Mouse (Mus musculus) lung, postnatal 0 days (tissue): ENCODE measurements at regions not wholly inside any gene's neighbourhood (a gene's known extent, or its start where the extent isn't known, plus 50 kb on each side); places are given as distances from the start of the nearest gene placed in this dataset.

Source experiments
- ATAC-seq: fragments of 200-750 bp; cut with Nextera tagmentation; 2 replicates; pipeline ENCODE4 v1.8.0; 2017; ENCODE audit warnings: moderate library complexity
- DNase-seq: peaks from one replicate; pipeline ENCODE4 v3.0.0-alpha.2; 2016; ENCODE audit warnings: low spot score
- H3K27ac ChIP-seq: fragments of 300-500 bp; sonication (generic); 2 replicates; pipeline ENCODE4 v1.5.1; 2014; ENCODE audit warnings: antibody characterized with exemption, mild to moderate bottlenecking, low read length, mixed read lengths
- H3K27me3 ChIP-seq: fragments of 300-500 bp; sonication (generic); replicated peaks from 2 replicates; pipeline ENCODE4 v1.6.1; 2014; ENCODE audit warnings: low read length, mixed read lengths; ENCODE audit not compliant: insufficient read depth
- H3K36me3 ChIP-seq: fragments of 300-500 bp; sonication (generic); 2 replicates; pipeline ENCODE4 v1.6.1; 2014; ENCODE audit warnings: low read length, mixed read lengths; ENCODE audit not compliant: insufficient read depth
- H3K4me1 ChIP-seq: fragments of 300-500 bp; sonication (generic); 2 replicates; pipeline ENCODE4 v1.6.1; 2014; ENCODE audit warnings: antibody characterized with exemption, low read depth, low read length, mixed read lengths; ENCODE audit not compliant: insufficient read depth
- H3K4me2 ChIP-seq: fragments of 300-500 bp; sonication (generic); replicated peaks from 2 replicates; pipeline ENCODE4 v1.6.1; 2014; ENCODE audit warnings: low read depth, mild to moderate bottlenecking, low read length, moderate library complexity, mixed read lengths
- H3K4me3 ChIP-seq: fragments of 300-500 bp; sonication (generic); 2 replicates; pipeline ENCODE4 v1.5.1; 2014; ENCODE audit warnings: low read depth, low read length
- H3K9ac ChIP-seq: fragments of 300-500 bp; sonication (generic); replicated peaks from 2 replicates; pipeline ENCODE4 v1.6.1; 2014; ENCODE audit warnings: low read depth, mild to moderate bottlenecking
- H3K9me3 ChIP-seq: fragments of 300-500 bp; sonication (generic); 2 replicates; pipeline ENCODE4 v1.6.1; 2016; ENCODE audit warnings: low read length, mixed read lengths
- CTCF ChIP-seq: IDR thresholded peaks from 2 replicates; pipeline ENCODE4 v1.5.1; 2016; ENCODE audit warnings: antibody characterized with exemption, mild to moderate bottlenecking
- EP300 ChIP-seq: IDR thresholded peaks from 2 replicates; pipeline ENCODE4 v1.6.1; 2016; ENCODE audit warnings: antibody characterized with exemption, mild to moderate bottlenecking, control low read depth
- WGBS: fragments of 180-500 bp; shearing (Covaris S2); extraction: QIAGEN DNeasy Blood & Tissue Kit; methylation state at CpG from one replicate; pipeline ENCODE4 v1.1.7; 2014; 5-methylcytosine and 5-hydroxymethylcytosine counted together

GRCm38 (mm10) chr15:97462006-97462405, 214.9 kb upstream of the Amigo2 start:
- Histone ChIP-seq H3K27ac (no peak overlapping the region), H3K9ac (no peak overlapping the region), H3K9me3 (no peaks in the 10 kb centered on the region), H3K4me2 (no peak overlapping the region), H3K27me3 (no peaks in the 10 kb centered on the region), H3K36me3 (no peaks in the 10 kb centered on the region), H3K4me3 (no peak overlapping the region), H3K4me1 (no peaks in the 10 kb centered on the region)
- 71% methylated on average over 7 of the region's 7 CpGs for WGBS
- ATAC-seq = no peak
- no peak for TF ChIP-seq EP300
- DNase-seq = peak; percentile 22

GRCm38 (mm10) chr15:97461060-97461459, 214.0 kb upstream of the Amigo2 start:
- DNase-seq (no peak), ATAC-seq (no peak)
- no peak overlapping the region for H3K4me3 ChIP-seq
- H3K9ac ChIP-seq = no peak overlapping the region
- H3K36me3 ChIP-seq = no peaks in the 10 kb centered on the region
- no peaks in the 10 kb centered on the region for H3K4me1 ChIP-seq
- TF ChIP-seq CTCF (no peak), EP300 (no peak)
- WGBS = 79% methylated on average over 7 of the region's 7 CpGs
- no peak overlapping the region for H3K27ac ChIP-seq
- no peaks in the 10 kb centered on the region for H3K9me3 ChIP-seq
- H3K27me3 ChIP-seq = no peaks in the 10 kb centered on the region
- H3K4me2 ChIP-seq = no peak overlapping the region

GRCm38 (mm10) chr15:97460360-97460719, 213.3 kb upstream of the Amigo2 start:
- peak; percentile 51; the same call in 1 of the 2 replicates for TF ChIP-seq EP300
- TF ChIP-seq CTCF = no peak
- 0 out of 2 replicates have a peak, but pooled peaks cover 4% of the 10 kb centered on the region for H3K4me1 ChIP-seq
- DNase-seq (peak; percentile 80), ATAC-seq (peak; percentile 65)
- 57% methylated on average over 7 of the region's 7 CpGs for WGBS
- H3K9ac ChIP-seq = no peak overlapping the region
- H3K9me3 ChIP-seq = no peaks in the 10 kb centered on the region
- no peak overlapping the region for H3K27ac ChIP-seq
- H3K4me2 ChIP-seq = no peak overlapping the region
- no peak overlapping the region for H3K4me3 ChIP-seq
- H3K36me3 ChIP-seq = no peaks in the 10 kb centered on the region
- no peaks in the 10 kb centered on the region for H3K27me3 ChIP-seq

GRCm38 (mm10) chr15:97459606-97460359, 212.7 kb upstream of the Amigo2 start:
- ATAC-seq = no peak
- no peak for DNase-seq
- 84% methylated on average over 19 of the region's 19 CpGs for WGBS
- Histone ChIP-seq H3K4me3 (no peak overlapping the region), H3K9ac (no peak overlapping the region), H3K27ac (0 out of 2 replicates have a peak overlapping the region, but pooled peaks have one; percentile 38), H3K4me2 (no peak overlapping the region), H3K36me3 (no peaks in the 10 kb centered on the region), H3K9me3 (no peaks in the 10 kb centered on the region), H3K4me1 (0 out of 2 replicates have a peak, but pooled peaks cover 5% of the 10 kb centered on the region), H3K27me3 (no peaks in the 10 kb centered on the region)
- TF ChIP-seq EP300 (no peak), CTCF (no peak)

DNA sequence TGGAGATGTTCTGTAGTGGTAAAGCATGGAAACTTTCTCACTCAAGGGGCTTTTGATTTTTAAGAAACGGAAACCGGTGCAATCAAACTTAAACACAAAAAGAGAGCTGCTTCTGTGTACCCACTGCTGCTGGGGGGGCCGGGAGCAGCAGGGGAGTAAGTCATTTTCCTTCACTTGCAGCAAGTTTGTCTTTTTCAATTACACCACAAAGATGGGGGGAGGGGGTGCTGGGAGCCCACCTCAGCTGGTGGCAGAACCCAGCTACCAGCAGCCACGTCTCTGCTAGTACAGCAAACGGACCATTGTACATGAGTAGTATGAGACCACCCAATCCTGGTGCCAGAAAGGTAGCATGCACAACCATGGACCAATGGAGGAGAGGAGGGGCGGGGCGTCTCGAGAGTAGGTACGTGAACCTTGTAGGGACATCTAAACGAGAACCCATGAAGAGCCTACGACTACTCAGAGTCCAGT, 211.7 kb upstream of the Amigo2 start:
- no peak for ATAC-seq

DNA sequence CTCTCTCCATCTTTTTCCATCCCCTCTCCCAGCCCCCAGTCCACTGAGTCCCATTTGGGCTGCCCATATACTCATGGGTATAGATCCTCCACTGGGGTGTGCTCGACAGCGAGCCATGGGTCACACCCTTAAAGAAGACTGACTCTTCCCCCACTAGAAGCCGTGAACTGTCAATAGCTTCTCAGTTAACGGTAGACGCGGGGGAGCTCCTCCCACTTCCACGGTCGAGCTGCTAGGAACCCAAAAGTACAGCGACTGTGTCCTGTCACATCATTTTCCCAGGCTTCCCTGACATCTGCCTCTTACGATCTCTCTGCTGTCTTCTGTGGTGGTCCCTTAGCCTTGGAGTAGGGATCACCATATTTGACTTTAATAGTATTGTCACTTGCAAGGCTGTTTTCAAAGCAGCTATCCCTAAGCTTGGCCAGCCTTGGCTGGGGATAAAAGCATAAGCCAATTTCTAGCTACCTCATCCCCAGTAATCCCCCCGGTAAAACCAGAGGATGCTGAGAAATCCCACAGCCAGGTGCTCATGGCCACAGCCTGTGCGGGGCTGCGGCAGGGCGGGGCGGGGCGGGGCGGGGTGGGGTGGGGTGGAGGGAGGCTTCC, 211.2 kb upstream of the Amigo2 start:
- H3K27ac ChIP-seq = no peak overlapping the region
- no peak overlapping the region for H3K9ac ChIP-seq
- 37% methylated on average over 17 of the region's 17 CpGs for WGBS
- no peak overlapping the region for H3K4me3 ChIP-seq
- H3K4me2 ChIP-seq = no peak overlapping the region
- H3K36me3 ChIP-seq = no peaks in the 10 kb centered on the region
- DNase-seq = no peak
- no peaks in the 10 kb centered on the region for H3K27me3 ChIP-seq
- no peak; the same call in 1 of the 2 replicates for ATAC-seq
- 0 out of 2 replicates have a peak, but pooled peaks cover 5% of the 10 kb centered on the region for H3K4me1 ChIP-seq
- no peaks in the 10 kb centered on the region for H3K9me3 ChIP-seq
- TF ChIP-seq CTCF = no peak
- TF ChIP-seq EP300 = no peak

More for the DNA sequence above, 211.7 kb upstream of the Amigo2 start:
- Histone ChIP-seq H3K4me2 (no peak overlapping the region), H3K36me3 (no peaks in the 10 kb centered on the region), H3K27me3 (no peaks in the 10 kb centered on the region), H3K9me3 (no peaks in the 10 kb centered on the region), H3K27ac (no peak overlapping the region), H3K9ac (no peak overlapping the region), H3K4me1 (0 out of 2 replicates have a peak, but pooled peaks cover 5% of the 10 kb centered on the region), H3K4me3 (no peak overlapping the region)
- TF ChIP-seq CTCF (no peak), EP300 (no peak)
- 50% methylated on average over 11 of the region's 11 CpGs for WGBS
- no peak for DNase-seq
